Mouse (Mus musculus) T-helper 2 cell (primary cell): ENCODE data around the gene Slc39a11.

ENCODE experiments used
- in situ Hi-C: fragments of 300-600 bp; cut with MboI, MseI; formaldehyde crosslinking; loops from one replicate; pipeline ENCODE4 v1.15.1; 2025; ENCODE audit warnings: high pct_unique_total_duplicates

The Slc39a11 gene

DNA sequence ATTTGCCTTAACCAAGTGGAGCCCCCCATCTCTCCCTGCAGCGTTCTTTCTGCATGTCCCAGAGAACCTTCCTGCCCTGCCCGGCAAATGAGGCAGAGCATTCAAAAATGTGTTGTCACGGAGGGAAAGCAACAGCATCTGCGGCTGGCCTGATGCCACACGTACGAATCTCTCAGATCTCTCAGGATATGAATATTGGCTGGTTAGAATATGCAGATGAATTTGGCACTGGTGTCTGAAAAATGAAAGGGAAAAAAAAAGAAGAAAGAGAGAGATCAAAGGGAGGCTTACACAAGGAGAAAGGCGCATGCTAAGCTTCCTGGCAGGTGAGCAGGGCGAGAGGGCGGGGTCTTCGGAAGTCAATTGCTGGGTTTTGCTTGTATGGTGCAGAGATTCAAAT, 443.8 kb downstream of the Slc39a11 start:
- in situ Hi-C loops: no loop called here

DNA sequence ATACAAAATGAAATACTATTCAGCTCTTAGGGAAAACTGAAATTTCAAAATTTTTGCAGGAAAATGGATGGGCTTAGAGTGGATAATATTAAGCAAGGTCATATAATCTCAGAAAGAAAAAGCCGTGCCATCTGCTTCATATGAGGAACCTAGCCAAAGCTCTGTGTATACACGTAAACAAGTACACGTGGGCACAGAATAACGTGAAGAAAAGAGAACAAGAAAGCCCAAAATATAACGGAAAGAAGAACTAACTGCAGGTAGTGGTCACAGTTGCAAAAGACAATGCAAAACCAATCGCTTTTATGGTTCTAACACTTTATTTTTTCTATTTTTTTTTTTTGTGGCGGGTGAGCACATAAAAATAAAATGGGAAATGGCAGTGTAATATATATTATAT, 446.9 kb downstream of the Slc39a11 start:
- in situ Hi-C loops: no loop called here

DNA sequence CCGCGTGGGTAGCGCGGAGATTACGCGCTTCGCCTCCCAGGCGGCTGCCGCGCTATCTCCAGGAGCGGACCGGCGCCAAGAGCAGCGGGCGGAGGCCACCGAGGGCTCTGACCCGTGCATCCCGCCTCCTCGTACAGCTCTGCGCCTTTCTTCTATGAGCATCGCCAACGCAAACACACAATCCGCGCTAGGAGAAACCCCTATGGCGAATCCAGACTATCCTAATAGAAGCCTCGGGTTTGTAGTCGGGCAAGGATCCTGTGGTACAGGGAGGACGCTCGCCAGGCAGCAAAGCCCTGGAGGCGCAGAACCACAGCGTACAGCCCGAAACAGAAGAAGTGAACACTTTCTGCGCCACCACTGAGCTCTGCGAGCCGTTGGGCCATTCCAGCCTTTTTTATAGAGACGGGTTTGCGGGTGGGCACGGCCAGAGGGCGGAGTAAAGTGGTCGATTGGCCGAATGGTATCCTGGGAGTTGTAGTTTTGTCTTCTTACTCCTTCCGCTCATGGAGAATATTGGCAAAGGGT, 448.3 kb downstream of the Slc39a11 start:
- in situ Hi-C loops: no loop called here

DNA sequence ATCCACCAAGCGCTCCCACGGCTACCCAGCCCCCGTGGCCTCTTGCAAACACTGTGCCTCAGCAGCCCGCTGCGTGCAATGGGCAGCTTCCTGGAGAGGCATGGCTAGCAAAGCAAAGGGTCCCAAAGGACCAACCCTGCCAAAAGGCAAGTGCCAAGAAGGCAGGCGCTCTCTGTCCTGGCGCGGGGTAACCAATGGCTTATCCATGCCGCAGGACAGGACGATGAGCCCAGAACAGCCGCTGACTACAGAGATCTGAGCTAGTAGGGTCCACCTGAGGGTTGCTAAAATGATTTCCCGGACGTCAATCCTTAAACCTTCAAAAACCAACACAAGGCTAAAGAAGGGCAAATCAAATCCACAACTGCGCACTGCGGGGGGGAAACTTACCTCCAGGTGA, 449.0 kb downstream of the Slc39a11 start:
- in situ Hi-C loops: no loop called here

DNA sequence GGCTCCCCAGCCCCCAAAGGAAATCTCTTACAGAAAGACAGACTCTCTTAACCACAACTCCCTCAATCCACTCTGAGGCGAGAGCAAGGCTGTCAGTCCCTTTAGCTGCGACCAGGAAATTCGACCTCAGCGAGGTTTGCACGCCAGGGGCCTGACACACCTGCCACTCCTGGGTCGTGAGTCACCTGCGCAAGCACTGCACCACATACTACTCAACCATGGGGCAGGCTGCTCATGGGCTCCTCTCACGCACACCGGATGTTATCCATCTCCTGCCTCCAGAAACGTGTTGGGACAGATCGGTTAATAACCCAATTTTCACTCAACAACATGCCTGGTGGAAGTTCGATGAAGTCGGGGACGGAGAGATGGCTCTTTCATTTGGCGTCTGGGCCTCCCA, 451.3 kb downstream of the Slc39a11 start:
- in situ Hi-C loops: no loop called here

DNA sequence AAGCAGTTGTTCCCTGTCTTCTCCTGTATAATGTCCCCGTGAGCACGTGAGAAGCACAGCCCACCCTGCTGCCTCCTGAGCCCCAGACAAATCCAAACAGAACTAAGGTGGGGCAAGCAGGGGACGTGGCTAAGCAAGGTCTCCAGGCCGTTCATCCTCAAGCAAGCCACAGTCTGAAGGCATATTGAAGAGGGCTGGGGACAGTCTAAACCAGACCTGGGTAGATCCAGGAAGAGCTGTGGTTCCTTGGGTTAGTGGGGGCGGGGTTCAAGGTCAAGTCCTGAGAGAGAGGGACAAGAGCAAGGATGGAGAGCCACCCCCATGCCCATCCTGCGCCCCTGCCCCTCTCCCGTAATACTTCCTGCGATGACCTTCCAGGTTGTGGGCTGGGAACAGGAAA, 452.3 kb downstream of the Slc39a11 start:
- in situ Hi-C loops: no loop called here

DNA sequence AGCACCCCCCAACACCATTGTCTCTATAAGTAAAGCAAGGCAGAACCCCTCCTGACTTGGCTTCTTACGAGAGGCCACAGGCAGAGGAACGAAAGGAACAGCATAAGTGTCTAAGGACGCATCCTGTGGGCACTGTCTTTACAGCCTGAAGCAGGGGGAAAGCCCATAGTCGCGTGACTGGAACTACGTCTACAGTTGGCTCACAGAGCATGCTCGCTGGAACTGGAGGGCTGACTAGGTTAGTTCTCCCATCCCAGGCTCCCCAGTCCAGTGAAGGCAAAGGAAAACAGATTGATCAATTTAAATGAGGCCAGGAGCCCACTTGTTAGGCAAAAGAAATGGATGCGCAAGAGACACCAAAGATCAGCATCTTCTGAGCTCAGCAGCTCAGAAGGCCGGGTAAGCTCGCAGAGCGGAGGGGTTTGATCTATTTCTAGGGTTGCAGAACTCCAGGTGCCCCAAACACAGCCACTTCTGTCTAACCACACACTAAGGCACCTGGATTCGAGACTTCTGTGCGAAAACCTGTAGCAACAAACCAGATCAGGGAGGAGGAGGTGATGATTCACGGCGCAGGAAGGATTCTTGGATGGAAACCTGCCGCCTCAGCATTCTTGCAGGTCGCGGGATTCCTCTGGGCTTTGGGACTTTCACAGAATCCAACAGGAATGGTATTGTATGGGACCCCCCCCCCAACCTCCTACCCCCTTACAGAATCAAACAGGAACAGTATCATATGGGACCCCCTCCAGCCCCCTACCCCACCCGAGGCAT, 453.5 kb downstream of the Slc39a11 start:
- in situ Hi-C loops: no loop called here
